Mouse (Mus musculus): ENCODE data around the gene Abhd12.
"Not testable (repeated sequence)": the region's sequence is repeated elsewhere in the genome, so short reads cannot be mapped to it uniquely, and the experiment has no call there.

Abhd12 gene

GRCm38 (mm10) chr2:150909429-150910039 lies 5.0 kb upstream of the Abhd12 start:
- DNase-seq (ENCODE audit: low read depth, low spot score) = peak; percentile 96

GRCm38 (mm10) chr2:150908881-150909280 lies 4.3 kb upstream of the Abhd12 start:
- DNase-seq (ENCODE audit: low read depth, low spot score) = not testable (repeated sequence)

GRCm38 (mm10) chr2:150904936-150905450 lies 452 bp upstream of the Abhd12 start, which contains the start of gene Gins1:
Gene Gins1, plus strand, starts transcription at chr2:150905400.
- no peak for DNase-seq (ENCODE audit: low read depth, low spot score)

GRCm38 (mm10) chr2:150902347-150902746 lies 2.2 kb downstream of the Abhd12 start:
- DNase-seq (ENCODE audit: low read depth, low spot score) = no peak

- DNase-seq (ENCODE audit: low read depth, low spot score) = no peak
These were observed 4.2 kb downstream of the Abhd12 start for GRCm38 (mm10) chr2:150900341-150900740.

GRCm38 (mm10) chr2:150895691-150896252 lies 8.8 kb downstream of the Abhd12 start:
- DNase-seq (ENCODE audit: low read depth, low spot score) = no peak

- no peak for DNase-seq (ENCODE audit: low read depth, low spot score)
These were observed 9.8 kb downstream of the Abhd12 start for GRCm38 (mm10) chr2:150894617-150895267.

- DNase-seq (ENCODE audit: low read depth, low spot score) = no peak
These were observed 17.2 kb downstream of the Abhd12 start for GRCm38 (mm10) chr2:150887370-150887769.

- DNase-seq (ENCODE audit: low read depth, low spot score) = no peak
These were observed 18.2 kb downstream of the Abhd12 start for GRCm38 (mm10) chr2:150886315-150886714.

GRCm38 (mm10) chr2:150885814-150886213 lies 18.7 kb downstream of the Abhd12 start:
- DNase-seq (ENCODE audit: low read depth, low spot score) = no peak

GRCm38 (mm10) chr2:150884779-150885110 lies 19.8 kb downstream of the Abhd12 start:
- DNase-seq (ENCODE audit: low read depth, low spot score) = no peak

GRCm38 (mm10) chr2:150884075-150884778 lies 20.3 kb downstream of the Abhd12 start:
- no peak for DNase-seq (ENCODE audit: low read depth, low spot score)

GRCm38 (mm10) chr2:150877561-150877960 lies 27.0 kb downstream of the Abhd12 start:
- no peak for DNase-seq (ENCODE audit: low read depth, low spot score)

GRCm38 (mm10) chr2:150875226-150875625 lies 29.3 kb downstream of the Abhd12 start:
- DNase-seq (ENCODE audit: low read depth, low spot score) = no peak

GRCm38 (mm10) chr2:150874508-150874907 lies 30.0 kb downstream of the Abhd12 start:
- no peak for DNase-seq (ENCODE audit: low read depth, low spot score)

- no peak for DNase-seq (ENCODE audit: low read depth, low spot score)
These were observed 35.1 kb downstream of the Abhd12 start for GRCm38 (mm10) chr2:150869446-150869845.

GRCm38 (mm10) chr2:150867021-150867420 lies 37.5 kb downstream of the Abhd12 start:
- no peak for DNase-seq (ENCODE audit: low read depth, low spot score)

- no peak for DNase-seq (ENCODE audit: low read depth, low spot score)
These were observed 43.4 kb downstream of the Abhd12 start for GRCm38 (mm10) chr2:150861128-150861527.

GRCm38 (mm10) chr2:150859709-150860470 lies 44.7 kb downstream of the Abhd12 start:
- DNase-seq (ENCODE audit: low read depth, low spot score) = no peak

GRCm38 (mm10) chr2:150858724-150859487 lies 45.6 kb downstream of the Abhd12 start:
- DNase-seq (ENCODE audit: low read depth, low spot score) = no peak

- no peak for DNase-seq (ENCODE audit: low read depth, low spot score)
These were observed 49.4 kb downstream of the Abhd12 start for GRCm38 (mm10) chr2:150855186-150855585.

Measured in c-Kit-negative CD71-positive TER-119-positive erythroid progenitor cells, embryonic 14.5 days (primary cell).